Mouse (Mus musculus) forebrain, embryonic 14.5 days (tissue): Measurements from ENCODE around the gene Dmac1. TPM values are rescaled to one million over a fixed set of nuclear protein-coding genes. Genes with fewer than 3 reads are reported as not detected.
"Not testable (repeated sequence)": the region's sequence is repeated elsewhere in the genome, so short reads cannot be mapped to it uniquely, and the experiment has no call there.

Experiments used
- ATAC-seq: fragments of 200-750 bp; cut with Nextera tagmentation; 2 replicates; pipeline ENCODE4 v1.8.0; 2017; ENCODE audit warnings: mild to moderate bottlenecking, moderate library complexity
- DNase-seq: peaks from one replicate; pipeline ENCODE4 v3.0.0-alpha.2; 2015; ENCODE audit warnings: low spot score
- H3K27ac ChIP-seq: fragments of 300-500 bp; sonication (generic); 2 replicates; pipeline ENCODE4 v1.5.1; 2014; ENCODE audit warnings: low read depth, mild to moderate bottlenecking, control low read depth, low read length, moderate library complexity
- H3K27me3 ChIP-seq: fragments of 300-500 bp; sonication (generic); replicated peaks from 2 replicates; pipeline ENCODE4 v1.6.1; 2014; ENCODE audit warnings: low read length, control low read depth, mixed read lengths; ENCODE audit not compliant: control insufficient read depth, insufficient read depth
- H3K36me3 ChIP-seq: fragments of 300-500 bp; sonication (generic); 2 replicates; pipeline ENCODE4 v1.6.1; 2014; ENCODE audit warnings: low read length, control low read depth; ENCODE audit not compliant: control insufficient read depth, insufficient read depth
- H3K4me1 ChIP-seq: fragments of 300-500 bp; sonication (generic); 2 replicates; pipeline ENCODE4 v1.6.1; 2014; ENCODE audit warnings: antibody characterized with exemption, low read length, control low read depth; ENCODE audit not compliant: control insufficient read depth, insufficient read depth
- H3K4me2 ChIP-seq: fragments of 300-500 bp; sonication (generic); 2 replicates; pipeline ENCODE4 v1.6.1; 2014; ENCODE audit warnings: mild to moderate bottlenecking, control low read depth, low read length
- H3K4me3 ChIP-seq: fragments of 300-500 bp; sonication (generic); 2 replicates; pipeline ENCODE4 v1.5.1; 2014; ENCODE audit warnings: low read depth, low read length, control low read depth
- H3K9ac ChIP-seq: fragments of 300-500 bp; sonication (generic); 2 replicates; pipeline ENCODE4 v1.6.1; 2014; ENCODE audit warnings: mild to moderate bottlenecking, low read length, control low read depth, moderate library complexity
- H3K9me3 ChIP-seq: fragments of 300-500 bp; sonication (generic); replicated peaks from 2 replicates; pipeline ENCODE4 v1.6.1; 2016; ENCODE audit warnings: low read length, control low read depth, mixed read lengths; ENCODE audit not compliant: control insufficient read depth
- WGBS: fragments of 180-500 bp; shearing (Covaris S2); extraction: QIAGEN DNeasy Blood & Tissue Kit; methylation state at CpG from one replicate; pipeline ENCODE4 v1.1.7; 2014; 5-methylcytosine and 5-hydroxymethylcytosine counted together
- polyA plus RNA-seq: library from polyadenylated mRNA; unstranded; fragments of >200 nt; fragmentation: Nextera tagmentation; extraction: Ambion mirVana; gene quantifications from 2 replicates; pipeline ENCODE4 v1.2.1, GENCODE M21; 2014

The Dmac1 gene
- polyA plus RNA-seq, 1 experiment from 2014 or later, result 126 TPM

DNA sequence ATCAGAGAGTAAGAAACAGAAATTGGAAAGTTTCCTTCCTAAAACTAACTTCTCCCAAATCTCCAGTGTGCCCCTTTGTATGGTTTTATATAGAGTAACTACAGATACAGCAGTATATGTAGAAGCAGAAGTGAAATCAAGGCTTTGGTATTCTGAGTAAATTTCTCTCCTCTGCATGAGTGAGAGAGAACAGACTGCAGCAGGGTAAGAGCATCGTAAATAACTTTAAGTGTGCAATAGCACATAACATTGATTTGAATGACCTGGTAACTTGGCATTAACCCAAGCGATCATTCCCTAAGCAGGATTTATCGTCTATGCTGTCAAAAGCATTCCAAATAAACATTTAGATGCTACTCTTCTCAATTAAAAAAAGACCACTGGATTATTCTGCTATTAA lies 18.7 kb downstream of the Dmac1 start:
- Histone ChIP-seq H3K9me3 (no peaks in the 10 kb centered on the region), H3K36me3 (no peaks in the 10 kb centered on the region), H3K4me1 (no peaks in the 10 kb centered on the region), H3K27ac (no peak overlapping the region), H3K4me3 (no peak overlapping the region), H3K27me3 (no peaks in the 10 kb centered on the region), H3K4me2 (no peak overlapping the region), H3K9ac (no peak overlapping the region)
- DNase-seq (no peak), ATAC-seq (no peak)
- WGBS, result 72% methylated on average over 3 of the region's 3 CpGs

- not testable (repeated sequence) for DNase-seq, H3K4me3 ChIP-seq, H3K9ac ChIP-seq, H3K4me1 ChIP-seq, ATAC-seq, H3K9me3 ChIP-seq, H3K4me2 ChIP-seq, H3K27ac ChIP-seq, H3K36me3 ChIP-seq, H3K27me3 ChIP-seq
- WGBS, result 11% methylated on average over 3 of the region's 3 CpGs
Observed at GRCm38 (mm10) chr4:75234602-75235001, 43.5 kb downstream of the Dmac1 start.
